Mouse (Mus musculus): ENCODE measurements around the gene Gucy1b1. TPM values are rescaled to one million over a fixed set of nuclear protein-coding genes. Genes with fewer than 3 reads are reported as not detected.

Gucy1b1 gene
- polyA plus RNA-seq, 1 experiment from 2014 or later: 12.1 TPM

- Histone ChIP-seq H3K4me3 (replicated peaks) (no peak overlapping the region), H3K27ac (no peak overlapping the region), H3K9me3 (no peaks in the 10 kb centered on the region), H3K4me2 (no peak overlapping the region), H3K9ac (no peak overlapping the region), H3K36me3 (replicated peaks) (no peaks in the 10 kb centered on the region), H3K27me3 (no peaks in the 10 kb centered on the region), H3K4me1 (no peaks in the 10 kb centered on the region)
- 3% methylated on average over 3 of the region's 3 CpGs for WGBS
- ATAC-seq (ENCODE audit: low FRiP score): peak; percentile 81
These were observed 45.3 kb downstream of the Gucy1b1 start for GRCm38 (mm10) chr3:82029229-82029628.

GRCm38 (mm10) chr3:82027286-82027685 lies 47.2 kb downstream of the Gucy1b1 start:
- Histone ChIP-seq H3K9ac (no peak overlapping the region), H3K27ac (no peak overlapping the region), H3K4me2 (no peak overlapping the region), H3K4me3 (replicated peaks) (no peak overlapping the region), H3K9me3 (no peaks in the 10 kb centered on the region), H3K4me1 (no peaks in the 10 kb centered on the region), H3K27me3 (no peaks in the 10 kb centered on the region), H3K36me3 (replicated peaks) (no peaks in the 10 kb centered on the region)
- 78% methylated on average over 1 of the region's 1 CpGs for WGBS
- ATAC-seq (ENCODE audit: low FRiP score): no peak

DNA sequence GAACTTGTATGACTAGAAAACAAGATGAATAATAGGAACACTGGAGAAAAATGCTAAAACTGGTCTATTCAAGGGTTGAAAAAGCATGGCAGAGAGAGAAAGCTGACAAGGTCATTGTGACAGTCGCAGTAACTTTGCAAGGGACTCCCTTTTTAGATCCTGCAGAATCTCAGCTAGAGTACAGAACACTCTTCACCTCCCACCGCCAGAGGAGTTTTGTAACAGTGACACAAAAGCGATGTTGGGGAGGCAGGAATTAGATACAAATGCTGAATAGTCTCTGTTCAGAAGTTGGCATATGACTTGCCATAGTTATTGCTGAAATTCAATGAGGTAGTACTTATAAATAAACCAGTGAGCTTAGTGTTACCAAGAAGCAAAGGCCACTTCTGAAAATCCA lies 51.4 kb downstream of the Gucy1b1 start:
- Histone ChIP-seq H3K4me2 (no peak overlapping the region), H3K4me1 (no peaks in the 10 kb centered on the region), H3K4me3 (replicated peaks) (no peak overlapping the region), H3K9me3 (no peaks in the 10 kb centered on the region), H3K36me3 (replicated peaks) (no peaks in the 10 kb centered on the region), H3K9ac (no peak overlapping the region), H3K27me3 (no peaks in the 10 kb centered on the region), H3K27ac (no peak overlapping the region)
- ATAC-seq (ENCODE audit: low FRiP score): no peak
- WGBS: 74% methylated on average over 3 of the region's 3 CpGs

DNA sequence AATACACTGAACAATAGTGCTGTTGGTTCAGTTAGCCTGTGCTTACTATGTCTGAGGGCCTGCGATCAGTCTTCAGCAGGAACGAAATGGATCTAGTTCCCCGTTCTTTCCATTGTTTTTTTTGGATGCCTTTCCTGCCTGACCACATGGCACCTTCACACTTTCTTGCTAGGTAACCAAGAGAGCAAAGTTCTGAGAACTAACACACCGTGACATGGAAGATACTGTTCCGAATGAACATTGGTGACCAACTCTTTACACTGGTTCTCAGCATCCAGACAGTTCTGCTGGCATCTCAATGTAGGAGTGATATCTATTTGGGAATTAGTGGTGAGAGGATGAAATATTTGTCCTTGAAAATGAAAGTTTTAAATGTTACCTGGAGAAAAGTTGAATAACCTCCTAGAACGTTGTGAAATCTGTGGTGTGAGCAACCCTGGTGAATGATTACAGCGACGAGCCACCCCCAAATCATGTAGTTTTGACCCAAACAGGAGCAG lies 52.0 kb downstream of the Gucy1b1 start:
- no peaks in the 10 kb centered on the region for H3K27me3 ChIP-seq
- H3K4me2 ChIP-seq: no peak overlapping the region
- H3K4me1 ChIP-seq: no peaks in the 10 kb centered on the region
- 90% methylated on average over 8 of the region's 8 CpGs for WGBS
- no peak overlapping the region for H3K9ac ChIP-seq
- H3K4me3 ChIP-seq (replicated peaks): no peak overlapping the region
- H3K27ac ChIP-seq: no peak overlapping the region
- H3K9me3 ChIP-seq: no peaks in the 10 kb centered on the region
- no peaks in the 10 kb centered on the region for H3K36me3 ChIP-seq (replicated peaks)
- no peak for ATAC-seq (ENCODE audit: low FRiP score)

DNA sequence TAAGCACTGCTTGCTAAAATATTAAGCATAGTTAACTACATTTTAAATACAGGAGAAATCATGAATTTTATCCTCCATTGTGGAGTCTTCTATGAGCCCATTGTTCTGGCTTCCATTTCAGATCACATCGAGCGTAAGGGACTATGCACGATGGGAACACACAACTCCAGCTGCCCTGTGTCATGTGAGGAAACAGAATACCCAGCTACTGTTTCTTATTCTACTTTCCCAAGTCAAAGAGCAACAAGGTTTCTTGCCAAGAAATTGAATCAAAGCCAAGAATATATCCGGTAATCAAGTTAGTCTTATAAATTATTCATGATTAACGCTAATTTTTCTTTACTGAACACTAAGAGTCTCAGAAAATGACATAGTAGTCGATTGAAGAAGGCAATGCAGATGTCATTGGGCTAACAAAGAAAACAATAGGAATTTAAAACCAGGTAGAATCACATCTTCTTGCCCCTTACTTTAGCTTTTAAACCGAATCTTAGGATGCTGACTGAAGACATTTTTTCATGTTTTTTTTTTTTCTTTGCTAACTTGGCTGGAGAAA lies 60.3 kb downstream of the Gucy1b1 start:
- no peak for ATAC-seq (ENCODE audit: low FRiP score)
- WGBS: 37% methylated on average over 7 of the region's 7 CpGs
- H3K4me2 ChIP-seq: no peak overlapping the region
- no peak overlapping the region for H3K27ac ChIP-seq
- H3K4me1 ChIP-seq: no peaks in the 10 kb centered on the region
- H3K36me3 ChIP-seq (replicated peaks): no peaks in the 10 kb centered on the region
- no peak overlapping the region for H3K9ac ChIP-seq
- no peaks in the 10 kb centered on the region for H3K27me3 ChIP-seq
- H3K4me3 ChIP-seq (replicated peaks): no peak overlapping the region
- H3K9me3 ChIP-seq: no peaks in the 10 kb centered on the region

DNA sequence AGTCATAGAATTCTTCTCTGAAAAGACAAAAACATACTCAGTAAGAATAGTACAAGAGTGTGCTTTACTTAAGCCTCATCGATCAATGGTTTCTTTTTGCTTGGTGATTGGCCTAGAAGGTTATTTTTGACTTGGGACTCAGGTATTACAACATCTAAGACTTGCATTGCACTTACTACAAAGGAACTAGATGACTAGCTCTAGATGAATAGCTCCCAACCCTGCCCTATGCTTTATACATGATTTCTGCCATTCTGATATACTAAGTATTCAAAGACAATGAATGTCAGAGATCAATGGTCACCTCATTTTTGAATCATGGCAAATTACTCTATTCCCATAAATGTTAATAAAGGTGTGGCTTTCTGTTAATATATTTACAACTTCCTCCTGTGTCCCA lies 67.5 kb downstream of the Gucy1b1 start:
- no peaks in the 10 kb centered on the region for H3K36me3 ChIP-seq (replicated peaks)
- no peak overlapping the region for H3K9ac ChIP-seq
- H3K9me3 ChIP-seq: no peaks in the 10 kb centered on the region
- H3K4me2 ChIP-seq: no peak overlapping the region
- H3K4me1 ChIP-seq: no peaks in the 10 kb centered on the region
- WGBS: 90% methylated on average over 1 of the region's 1 CpGs
- no peak for ATAC-seq (ENCODE audit: low FRiP score)
- no peak overlapping the region for H3K27ac ChIP-seq
- no peaks in the 10 kb centered on the region for H3K27me3 ChIP-seq
- H3K4me3 ChIP-seq (replicated peaks): no peak overlapping the region

DNA sequence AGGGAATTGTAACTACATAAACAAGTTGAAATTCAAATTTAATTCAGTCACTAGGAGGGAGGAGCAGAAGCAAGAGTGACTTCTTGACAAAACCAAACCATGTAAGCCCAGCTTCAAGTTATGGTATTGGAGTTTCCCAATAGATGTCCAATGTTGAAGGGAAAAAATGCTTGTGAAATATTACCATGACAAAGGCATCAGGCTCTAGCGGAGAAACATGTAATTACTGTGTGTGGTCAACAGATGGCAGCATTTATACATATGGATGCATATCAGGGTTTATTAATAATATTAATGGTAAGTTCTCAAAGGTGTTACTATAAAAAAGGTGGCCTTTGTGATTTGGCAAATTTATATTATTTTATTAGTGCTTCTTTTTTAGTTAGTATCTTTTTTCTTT lies 78.5 kb downstream of the Gucy1b1 start:
- Histone ChIP-seq H3K27ac (no peak overlapping the region), H3K36me3 (replicated peaks) (no peaks in the 10 kb centered on the region), H3K9me3 (no peaks in the 10 kb centered on the region), H3K4me2 (no peak overlapping the region), H3K4me3 (replicated peaks) (no peak overlapping the region), H3K9ac (no peak overlapping the region), H3K4me1 (no peaks in the 10 kb centered on the region), H3K27me3 (no peaks in the 10 kb centered on the region)
- 0% methylated on average over 1 of the region's 1 CpGs for WGBS
- peak; percentile 28; the same call in 1 of the 2 replicates for ATAC-seq (ENCODE audit: low FRiP score)

DNA sequence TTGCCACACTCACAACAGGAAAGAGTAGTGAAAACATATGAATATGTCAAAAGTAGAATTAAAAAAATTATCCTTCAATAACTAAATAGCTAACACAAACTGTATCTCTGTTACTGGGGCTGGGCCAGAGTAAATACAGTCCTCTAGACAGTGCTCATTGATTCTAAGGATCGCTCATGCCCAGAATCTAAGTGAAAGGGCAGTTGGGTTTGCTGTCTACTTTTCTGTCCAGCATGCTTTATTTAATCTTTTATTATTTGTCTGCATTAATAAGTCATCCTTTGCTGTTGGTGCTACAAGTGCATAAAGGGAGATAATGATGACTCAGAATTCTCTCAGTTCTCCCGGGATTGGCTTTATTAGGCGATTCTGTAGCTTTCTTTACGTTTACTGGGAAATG lies 79.1 kb downstream of the Gucy1b1 start:
- H3K9ac ChIP-seq: no peak overlapping the region
- no peaks in the 10 kb centered on the region for H3K4me1 ChIP-seq
- H3K27me3 ChIP-seq: no peaks in the 10 kb centered on the region
- 41% methylated on average over 4 of the region's 4 CpGs for WGBS
- no peaks in the 10 kb centered on the region for H3K9me3 ChIP-seq
- no peaks in the 10 kb centered on the region for H3K36me3 ChIP-seq (replicated peaks)
- no peak overlapping the region for H3K4me2 ChIP-seq
- H3K27ac ChIP-seq: no peak overlapping the region
- H3K4me3 ChIP-seq (replicated peaks): no peak overlapping the region
- no peak for ATAC-seq (ENCODE audit: low FRiP score)

- no peak overlapping the region for H3K4me2 ChIP-seq
- no peak overlapping the region for H3K4me3 ChIP-seq (replicated peaks)
- no peaks in the 10 kb centered on the region for H3K9me3 ChIP-seq
- no peaks in the 10 kb centered on the region for H3K27me3 ChIP-seq
- H3K4me1 ChIP-seq: no peaks in the 10 kb centered on the region
- no peak overlapping the region for H3K27ac ChIP-seq
- H3K36me3 ChIP-seq (replicated peaks): no peaks in the 10 kb centered on the region
- 78% methylated on average over 3 of the region's 3 CpGs for WGBS
- no peak overlapping the region for H3K9ac ChIP-seq
- no peak for ATAC-seq (ENCODE audit: low FRiP score)
These were observed 84.0 kb downstream of the Gucy1b1 start for GRCm38 (mm10) chr3:81990531-81990930.

DNA sequence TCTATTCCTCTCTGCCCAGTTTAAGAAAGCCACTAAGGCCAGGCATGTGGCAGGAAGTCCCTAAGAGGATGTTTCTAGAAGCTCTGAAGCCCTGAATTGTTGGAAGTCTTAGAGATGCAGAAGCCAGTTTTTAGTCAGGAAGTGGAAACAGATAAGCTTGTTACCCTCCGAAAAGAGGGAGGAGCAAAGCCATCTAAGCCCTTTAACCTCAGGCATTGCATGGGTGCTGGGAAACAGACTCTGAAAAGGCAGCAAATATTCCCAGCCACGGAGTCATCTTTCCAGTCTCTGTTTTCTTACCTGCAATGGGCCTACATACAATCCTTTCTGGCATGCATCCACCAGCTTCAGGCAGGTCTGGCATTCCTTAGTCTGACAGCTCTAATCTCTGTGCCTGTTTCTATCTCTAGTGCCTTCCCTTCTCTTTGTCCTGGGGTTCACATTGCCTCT lies 84.8 kb downstream of the Gucy1b1 start:
- 56% methylated on average over 2 of the region's 2 CpGs for WGBS
- Histone ChIP-seq H3K27me3 (no peaks in the 10 kb centered on the region), H3K9me3 (no peaks in the 10 kb centered on the region), H3K9ac (no peak overlapping the region), H3K4me2 (no peak overlapping the region), H3K4me1 (no peaks in the 10 kb centered on the region), H3K4me3 (replicated peaks) (no peak overlapping the region), H3K27ac (no peak overlapping the region), H3K36me3 (replicated peaks) (no peaks in the 10 kb centered on the region)
- ATAC-seq (ENCODE audit: low FRiP score): no peak

DNA sequence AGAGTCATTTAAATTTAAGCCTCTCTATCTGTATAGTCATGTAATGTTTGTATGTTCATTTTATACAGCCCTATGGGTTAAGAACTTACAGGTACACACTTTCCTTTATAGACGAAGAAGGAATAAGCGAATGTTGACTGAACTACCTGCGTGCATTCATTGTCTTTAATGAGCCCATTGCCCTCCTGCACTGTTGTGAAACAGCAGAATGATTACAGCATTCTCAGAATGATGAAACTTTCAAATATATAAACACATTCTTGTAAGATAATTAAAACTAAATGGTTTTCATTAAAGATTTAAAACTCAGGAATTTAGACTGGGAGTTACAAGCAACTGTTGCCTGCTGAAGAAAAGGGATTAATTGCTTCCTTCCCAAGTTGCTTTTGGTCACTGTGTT lies 86.9 kb downstream of the Gucy1b1 start:
- Histone ChIP-seq H3K4me1 (no peaks in the 10 kb centered on the region), H3K9me3 (no peaks in the 10 kb centered on the region), H3K27me3 (no peaks in the 10 kb centered on the region), H3K4me3 (replicated peaks) (no peak overlapping the region), H3K27ac (no peak overlapping the region), H3K9ac (no peak overlapping the region), H3K4me2 (no peak overlapping the region), H3K36me3 (replicated peaks) (no peaks in the 10 kb centered on the region)
- ATAC-seq (ENCODE audit: low FRiP score): no peak
- WGBS: 95% methylated on average over 3 of the region's 3 CpGs

DNA sequence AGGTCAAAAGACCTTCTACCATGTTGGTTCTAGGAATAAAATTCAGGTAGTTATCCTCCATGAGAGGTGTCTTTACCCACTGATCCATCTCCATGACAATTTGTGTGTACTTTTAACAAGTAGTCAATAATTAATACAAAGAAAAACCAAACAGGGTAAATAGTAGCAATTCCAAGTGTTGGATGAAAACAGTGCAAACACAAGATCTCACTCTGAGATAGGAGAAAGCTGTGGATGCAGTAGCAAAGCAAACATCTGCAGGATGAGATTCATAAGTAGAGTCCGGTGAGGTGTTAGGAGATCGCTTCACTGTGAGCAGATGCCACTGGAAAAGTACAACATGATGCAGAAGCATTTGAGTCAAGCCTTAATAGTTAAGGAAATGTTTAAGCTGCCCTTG lies 88.4 kb downstream of the Gucy1b1 start:
- WGBS: 100% methylated on average over 2 of the region's 2 CpGs
- H3K4me1 ChIP-seq: no peaks in the 10 kb centered on the region
- no peaks in the 10 kb centered on the region for H3K36me3 ChIP-seq (replicated peaks)
- H3K9me3 ChIP-seq: no peaks in the 10 kb centered on the region
- H3K27ac ChIP-seq: no peak overlapping the region
- no peak overlapping the region for H3K9ac ChIP-seq
- H3K4me3 ChIP-seq (replicated peaks): no peak overlapping the region
- H3K4me2 ChIP-seq: no peak overlapping the region
- H3K27me3 ChIP-seq: no peaks in the 10 kb centered on the region
- ATAC-seq (ENCODE audit: low FRiP score): no peak

DNA sequence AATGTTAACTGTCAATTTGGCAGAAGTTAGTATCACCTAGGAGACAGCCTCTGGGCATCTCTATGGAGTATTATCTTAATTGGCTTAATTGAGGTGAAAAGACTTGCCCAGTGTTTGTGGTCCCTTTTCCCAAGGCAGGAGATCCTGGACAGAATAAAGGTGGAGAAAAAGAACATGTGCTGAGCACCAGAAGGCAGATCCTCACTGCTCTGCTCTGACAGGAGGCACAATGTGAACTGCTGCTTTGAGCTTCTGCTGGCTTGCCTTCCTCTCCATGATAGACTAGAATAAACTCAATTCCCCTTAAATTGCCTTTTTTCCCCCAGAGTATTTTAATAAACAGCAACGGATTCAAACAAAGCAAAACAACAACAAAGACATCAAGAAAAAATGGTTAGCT lies 89.4 kb downstream of the Gucy1b1 start:
- H3K9me3 ChIP-seq: no peaks in the 10 kb centered on the region
- no peak overlapping the region for H3K27ac ChIP-seq
- H3K4me2 ChIP-seq: no peak overlapping the region
- H3K4me1 ChIP-seq: no peaks in the 10 kb centered on the region
- no peak overlapping the region for H3K4me3 ChIP-seq (replicated peaks)
- ATAC-seq (ENCODE audit: low FRiP score): no peak
- H3K27me3 ChIP-seq: no peaks in the 10 kb centered on the region
- WGBS: 69% methylated on average over 1 of the region's 1 CpGs
- H3K36me3 ChIP-seq (replicated peaks): no peaks in the 10 kb centered on the region
- no peak overlapping the region for H3K9ac ChIP-seq
